Mouse (Mus musculus): ENCODE results near the gene Dach1. TPM values are rescaled to one million over a fixed set of nuclear protein-coding genes. Genes with fewer than 3 reads are reported as not detected.

Dach1 gene
- polyA plus RNA-seq, 1 experiment from 2014 or later: 1.7 TPM

DNA sequence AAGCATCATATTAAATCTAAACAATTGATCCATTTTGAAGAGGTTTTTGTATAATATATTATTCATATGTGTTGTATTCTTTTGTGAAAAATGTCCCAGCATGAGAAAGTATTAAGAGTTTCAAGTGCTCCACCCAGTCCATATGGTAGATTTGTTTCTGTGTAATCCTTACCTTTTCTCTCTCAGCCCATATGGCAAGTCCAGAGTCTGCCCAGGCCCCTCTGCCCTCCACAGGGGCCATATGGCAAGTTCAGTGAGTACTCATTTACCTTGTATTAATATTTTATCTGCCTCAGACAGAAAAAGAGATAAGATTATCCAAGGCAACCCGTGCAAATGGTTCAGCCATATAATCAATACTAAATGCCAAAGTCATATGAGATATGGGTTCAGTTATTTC is 314.2 kb downstream of the Dach1 start:
- Histone ChIP-seq H3K27ac (ENCODE audit: low read length) (no peak overlapping the region), H3K9ac (ENCODE audit: low read depth, low read length) (no peak overlapping the region), H3K4me1 (ENCODE audit: control insufficient read depth, insufficient read depth, low read length) (no peaks in the 10 kb centered on the region), H3K4me2 (ENCODE audit: low read depth, low read length) (no peak overlapping the region), H3K27me3 (replicated peaks; ENCODE audit: control insufficient read depth, insufficient read depth, low read length) (no peaks in the 10 kb centered on the region), H3K4me3 (ENCODE audit: low read length) (no peak overlapping the region), H3K36me3 (ENCODE audit: control insufficient read depth, insufficient read depth, low read length) (no peaks in the 10 kb centered on the region), H3K9me3 (ENCODE audit: control insufficient read depth, low read length) (no peaks in the 10 kb centered on the region)
- 75% methylated on average over 1 of the region's 1 CpGs for WGBS
- ATAC-seq: no peak

DNA sequence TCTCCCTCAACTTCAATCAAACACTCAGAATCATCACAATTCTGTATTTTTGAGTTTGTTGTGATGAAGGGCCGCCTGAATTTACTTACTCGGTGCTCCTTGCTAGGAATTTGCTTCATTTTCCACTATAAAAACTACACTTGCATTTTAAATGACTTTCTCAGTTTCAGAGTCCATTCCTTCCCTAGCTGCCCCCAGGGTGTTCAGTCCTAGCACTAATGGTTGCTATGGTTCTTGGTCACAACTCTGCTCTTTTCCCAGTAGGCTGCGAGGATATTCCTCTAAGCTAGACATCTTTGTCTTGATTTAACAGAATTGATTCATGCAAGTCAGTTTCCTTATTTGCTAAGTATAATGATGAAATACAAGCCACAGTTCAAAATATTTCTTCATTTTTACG is 319.1 kb downstream of the Dach1 start:
- Histone ChIP-seq H3K4me2 (ENCODE audit: low read depth, low read length) (no peak overlapping the region), H3K27me3 (replicated peaks; ENCODE audit: control insufficient read depth, insufficient read depth, low read length) (no peaks in the 10 kb centered on the region), H3K4me1 (ENCODE audit: control insufficient read depth, insufficient read depth, low read length) (no peaks in the 10 kb centered on the region), H3K36me3 (ENCODE audit: control insufficient read depth, insufficient read depth, low read length) (no peaks in the 10 kb centered on the region), H3K9me3 (ENCODE audit: control insufficient read depth, low read length) (no peaks in the 10 kb centered on the region), H3K9ac (ENCODE audit: low read depth, low read length) (no peak overlapping the region), H3K4me3 (ENCODE audit: low read length) (no peak overlapping the region), H3K27ac (ENCODE audit: low read length) (no peak overlapping the region)
- WGBS: 77% methylated on average over 4 of the region's 4 CpGs
- ATAC-seq: no peak

DNA sequence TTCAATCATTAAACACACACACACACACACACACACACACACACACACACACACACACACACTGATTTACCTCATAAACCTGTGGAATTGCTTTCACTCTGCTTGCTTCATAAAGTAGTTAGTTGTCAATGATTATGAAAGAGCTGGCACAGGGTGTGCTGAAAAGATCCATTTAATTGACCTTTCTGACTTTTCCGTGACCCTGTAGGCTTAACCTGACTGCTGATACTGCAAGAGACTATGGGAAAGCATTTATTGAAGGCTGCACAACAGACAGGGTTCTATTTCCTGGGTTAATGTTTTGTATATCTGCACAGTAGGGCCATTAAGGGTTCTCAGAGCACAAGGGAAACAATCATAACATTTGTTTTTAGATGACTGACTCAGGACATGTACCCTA is 321.9 kb downstream of the Dach1 start:
- H3K4me3 ChIP-seq (ENCODE audit: low read length): no peak overlapping the region
- no peaks in the 10 kb centered on the region for H3K9me3 ChIP-seq (ENCODE audit: control insufficient read depth, low read length)
- 53% methylated on average over 1 of the region's 1 CpGs for WGBS
- no peaks in the 10 kb centered on the region for H3K4me1 ChIP-seq (ENCODE audit: control insufficient read depth, insufficient read depth, low read length)
- H3K27ac ChIP-seq (ENCODE audit: low read length): no peak overlapping the region
- ATAC-seq: peak; percentile 62
- H3K9ac ChIP-seq (ENCODE audit: low read depth, low read length): no peak overlapping the region
- H3K36me3 ChIP-seq (ENCODE audit: control insufficient read depth, insufficient read depth, low read length): no peaks in the 10 kb centered on the region
- H3K4me2 ChIP-seq (ENCODE audit: low read depth, low read length): no peak overlapping the region
- no peaks in the 10 kb centered on the region for H3K27me3 ChIP-seq (replicated peaks; ENCODE audit: control insufficient read depth, insufficient read depth, low read length)

DNA sequence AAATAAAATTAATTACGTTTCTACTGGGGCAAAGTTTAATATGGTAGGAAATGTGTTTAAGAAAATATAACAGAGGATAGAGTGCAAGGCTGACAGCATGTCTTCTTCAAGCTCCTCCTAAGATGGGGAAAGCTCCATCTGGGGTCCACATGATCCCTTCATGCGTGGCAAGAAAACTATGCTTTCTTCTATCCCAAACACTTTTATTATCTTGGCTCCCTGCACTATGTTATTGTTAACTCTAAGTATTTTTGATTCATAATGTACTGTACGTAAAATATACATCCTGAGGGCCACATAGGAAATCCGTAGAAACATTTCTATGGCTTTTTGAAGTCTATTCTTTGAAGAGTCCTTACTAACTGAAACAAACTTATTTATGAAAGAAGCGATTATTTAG is 330.3 kb downstream of the Dach1 start:
- no peak overlapping the region for H3K27ac ChIP-seq (ENCODE audit: low read length)
- no peaks in the 10 kb centered on the region for H3K9me3 ChIP-seq (ENCODE audit: control insufficient read depth, low read length)
- WGBS: 67% methylated on average over 5 of the region's 5 CpGs
- H3K4me3 ChIP-seq (ENCODE audit: low read length): no peak overlapping the region
- H3K4me2 ChIP-seq (ENCODE audit: low read depth, low read length): no peak overlapping the region
- no peaks in the 10 kb centered on the region for H3K4me1 ChIP-seq (ENCODE audit: control insufficient read depth, insufficient read depth, low read length)
- no peaks in the 10 kb centered on the region for H3K36me3 ChIP-seq (ENCODE audit: control insufficient read depth, insufficient read depth, low read length)
- H3K27me3 ChIP-seq (replicated peaks; ENCODE audit: control insufficient read depth, insufficient read depth, low read length): no peaks in the 10 kb centered on the region
- no peak overlapping the region for H3K9ac ChIP-seq (ENCODE audit: low read depth, low read length)
- ATAC-seq: no peak

DNA sequence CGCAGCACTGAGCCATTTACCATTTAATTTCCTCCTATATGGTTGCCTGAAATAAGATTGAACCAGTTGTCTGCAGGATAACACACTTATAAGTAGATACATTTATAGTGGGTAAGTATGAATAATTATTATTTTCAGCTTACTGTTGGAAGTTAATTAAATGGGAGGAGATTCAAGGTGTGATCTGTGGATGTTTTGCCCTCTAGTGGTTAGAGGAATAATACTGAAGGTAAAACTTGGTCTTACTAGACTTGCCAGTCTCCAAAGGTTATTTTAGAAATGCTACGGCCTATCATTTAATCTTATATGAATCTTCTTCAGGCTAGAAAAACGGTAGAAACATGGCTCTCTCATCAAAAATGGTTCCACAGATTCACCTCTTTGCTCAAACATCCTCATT is 339.7 kb downstream of the Dach1 start:
- WGBS: 81% methylated on average over 3 of the region's 3 CpGs
- Histone ChIP-seq H3K36me3 (ENCODE audit: control insufficient read depth, insufficient read depth, low read length) (no peaks in the 10 kb centered on the region), H3K9ac (ENCODE audit: low read depth, low read length) (no peak overlapping the region), H3K4me1 (ENCODE audit: control insufficient read depth, insufficient read depth, low read length) (no peaks in the 10 kb centered on the region), H3K27ac (ENCODE audit: low read length) (no peak overlapping the region), H3K9me3 (ENCODE audit: control insufficient read depth, low read length) (no peaks in the 10 kb centered on the region), H3K27me3 (replicated peaks; ENCODE audit: control insufficient read depth, insufficient read depth, low read length) (no peaks in the 10 kb centered on the region), H3K4me3 (ENCODE audit: low read length) (no peak overlapping the region), H3K4me2 (ENCODE audit: low read depth, low read length) (no peak overlapping the region)
- no peak for ATAC-seq

DNA sequence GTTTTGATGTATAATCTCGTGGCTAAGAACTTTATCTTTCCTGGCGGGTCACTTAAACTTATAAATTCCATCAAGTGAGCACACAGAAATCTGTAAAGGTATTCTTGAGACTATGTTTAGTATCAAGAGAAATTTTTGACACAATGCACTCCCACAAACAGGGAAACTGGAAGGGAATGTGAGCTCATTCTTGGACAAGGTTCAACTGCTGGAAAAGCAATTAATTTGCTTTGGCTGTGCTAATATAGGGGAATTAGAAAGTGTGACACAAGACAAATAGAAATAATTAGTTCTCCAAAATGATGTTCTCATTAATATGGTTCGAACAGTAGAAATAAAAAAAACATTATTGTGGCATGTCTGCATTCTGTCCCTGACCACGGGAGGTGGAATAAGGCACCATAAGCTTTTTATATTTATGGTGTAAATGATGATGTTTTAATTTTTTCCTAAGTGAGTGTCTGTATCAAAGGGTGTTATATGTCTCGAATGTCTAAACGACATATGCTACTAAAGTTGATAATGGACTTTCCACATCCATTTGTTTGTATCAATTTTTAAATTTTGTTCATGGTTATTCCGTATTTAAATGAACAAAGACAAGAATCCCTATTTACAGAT is 354.9 kb downstream of the Dach1 start:
- Histone ChIP-seq H3K36me3 (ENCODE audit: control insufficient read depth, insufficient read depth, low read length) (no peaks in the 10 kb centered on the region), H3K9ac (ENCODE audit: low read depth, low read length) (no peak overlapping the region), H3K9me3 (ENCODE audit: control insufficient read depth, low read length) (no peaks in the 10 kb centered on the region), H3K4me2 (ENCODE audit: low read depth, low read length) (no peak overlapping the region), H3K27ac (ENCODE audit: low read length) (no peak overlapping the region), H3K4me1 (ENCODE audit: control insufficient read depth, insufficient read depth, low read length) (no peaks in the 10 kb centered on the region), H3K27me3 (replicated peaks; ENCODE audit: control insufficient read depth, insufficient read depth, low read length) (no peaks in the 10 kb centered on the region), H3K4me3 (ENCODE audit: low read length) (no peak overlapping the region)
- no peak for ATAC-seq
- 68% methylated on average over 7 of the region's 7 CpGs for WGBS

DNA sequence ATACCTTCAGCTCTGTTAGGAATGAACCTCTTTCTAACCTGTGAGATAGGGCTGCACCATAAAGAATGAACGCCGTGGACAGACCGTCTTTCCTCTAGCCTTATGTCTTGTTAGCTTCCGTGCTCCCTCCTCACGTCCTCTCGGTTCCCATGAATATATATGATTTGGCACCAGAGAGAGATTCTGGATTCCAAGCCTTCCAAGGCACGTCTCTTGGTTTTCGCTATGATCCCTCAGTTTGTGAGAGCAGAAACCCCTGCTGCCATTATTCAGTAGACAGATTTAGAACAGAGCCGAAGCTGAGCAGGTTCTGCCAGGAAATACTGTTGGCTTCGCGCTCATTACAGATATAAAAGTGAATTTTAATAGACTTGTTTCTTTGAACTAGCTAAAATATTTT is 356.0 kb downstream of the Dach1 start:
- no peak overlapping the region for H3K9ac ChIP-seq (ENCODE audit: low read depth, low read length)
- H3K27me3 ChIP-seq (replicated peaks; ENCODE audit: control insufficient read depth, insufficient read depth, low read length): no peaks in the 10 kb centered on the region
- H3K9me3 ChIP-seq (ENCODE audit: control insufficient read depth, low read length): no peaks in the 10 kb centered on the region
- no peak overlapping the region for H3K4me3 ChIP-seq (ENCODE audit: low read length)
- no peaks in the 10 kb centered on the region for H3K4me1 ChIP-seq (ENCODE audit: control insufficient read depth, insufficient read depth, low read length)
- H3K4me2 ChIP-seq (ENCODE audit: low read depth, low read length): no peak overlapping the region
- 71% methylated on average over 11 of the region's 11 CpGs for WGBS
- ATAC-seq: no peak
- H3K36me3 ChIP-seq (ENCODE audit: control insufficient read depth, insufficient read depth, low read length): no peaks in the 10 kb centered on the region
- H3K27ac ChIP-seq (ENCODE audit: low read length): no peak overlapping the region

DNA sequence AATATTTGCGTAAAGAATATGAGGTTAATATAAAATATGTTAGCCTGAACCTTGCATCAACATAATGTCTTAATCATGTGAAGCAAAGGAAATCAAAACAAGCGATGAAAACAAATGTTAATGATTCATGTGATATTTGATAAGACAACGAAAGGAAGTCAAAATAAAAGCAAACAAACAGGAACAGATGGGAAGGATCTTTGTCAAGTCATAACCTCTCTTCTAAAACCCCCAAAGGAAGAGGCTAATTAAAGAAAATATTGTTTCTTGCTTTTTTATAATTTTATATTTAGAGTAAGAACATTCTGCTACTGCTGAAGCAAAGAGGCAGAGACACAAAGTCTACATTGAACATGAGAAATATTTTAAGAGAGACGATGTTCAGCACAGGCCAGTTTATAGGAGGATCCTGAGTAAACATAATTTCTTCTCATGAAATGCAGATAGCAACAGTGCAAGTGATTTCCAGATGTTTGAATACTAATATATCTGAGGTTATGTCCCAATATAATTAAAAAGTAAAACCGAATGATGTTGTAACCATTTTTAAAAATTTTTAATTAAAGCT is 374.1 kb downstream of the Dach1 start:
- H3K9me3 ChIP-seq (ENCODE audit: control insufficient read depth, low read length): no peaks in the 10 kb centered on the region
- H3K4me1 ChIP-seq (ENCODE audit: control insufficient read depth, insufficient read depth, low read length): no peaks in the 10 kb centered on the region
- ATAC-seq: no peak
- 74% methylated on average over 5 of the region's 5 CpGs for WGBS
- H3K9ac ChIP-seq (ENCODE audit: low read depth, low read length): no peak overlapping the region
- H3K4me2 ChIP-seq (ENCODE audit: low read depth, low read length): no peak overlapping the region
- H3K27me3 ChIP-seq (replicated peaks; ENCODE audit: control insufficient read depth, insufficient read depth, low read length): no peaks in the 10 kb centered on the region
- no peak overlapping the region for H3K27ac ChIP-seq (ENCODE audit: low read length)
- no peak overlapping the region for H3K4me3 ChIP-seq (ENCODE audit: low read length)
- H3K36me3 ChIP-seq (ENCODE audit: control insufficient read depth, insufficient read depth, low read length): no peaks in the 10 kb centered on the region

DNA sequence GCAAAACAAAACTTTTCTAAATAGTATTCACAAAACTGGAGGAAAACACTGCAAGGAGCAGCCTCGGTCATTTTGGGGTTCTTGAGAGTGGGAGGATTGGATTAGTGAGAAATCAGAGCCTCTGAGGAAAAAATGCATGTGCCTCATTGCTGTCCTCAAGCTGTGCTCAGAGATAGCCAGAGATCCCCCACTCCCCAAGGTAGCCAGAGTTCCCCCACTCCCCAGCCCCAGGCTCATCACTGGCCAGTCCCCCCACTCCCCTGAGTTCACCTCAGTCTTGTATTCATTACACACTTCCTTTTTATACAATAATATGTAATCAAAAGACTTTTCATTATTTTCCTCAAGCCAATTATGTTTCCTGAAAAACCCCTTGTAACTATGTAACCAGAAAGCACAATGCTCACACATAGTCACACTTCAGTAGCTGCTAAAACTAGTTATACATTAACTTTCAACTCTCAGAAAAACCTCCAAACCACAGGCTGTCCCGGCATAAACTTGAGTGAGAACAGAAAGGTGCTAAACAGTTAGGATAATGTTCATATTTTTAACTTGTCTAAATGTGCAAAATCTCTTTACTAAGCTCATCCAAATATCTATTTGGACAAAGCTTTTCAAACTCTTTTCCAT is 395.3 kb downstream of the Dach1 start:
- peak; percentile 50; the same call in 1 of the 2 replicates for ATAC-seq
- Histone ChIP-seq H3K4me1 (ENCODE audit: control insufficient read depth, insufficient read depth, low read length) (no peaks in the 10 kb centered on the region), H3K4me2 (ENCODE audit: low read depth, low read length) (no peak overlapping the region), H3K27ac (ENCODE audit: low read length) (no peak overlapping the region), H3K36me3 (ENCODE audit: control insufficient read depth, insufficient read depth, low read length) (no peaks in the 10 kb centered on the region), H3K9me3 (ENCODE audit: control insufficient read depth, low read length) (peaks cover 3% of the 10 kb centered on the region), H3K4me3 (ENCODE audit: low read length) (no peak overlapping the region), H3K9ac (ENCODE audit: low read depth, low read length) (no peak overlapping the region), H3K27me3 (replicated peaks; ENCODE audit: control insufficient read depth, insufficient read depth, low read length) (no peaks in the 10 kb centered on the region)
- WGBS: 69% methylated on average over 2 of the region's 2 CpGs

Measured in intestine, embryonic 16.5 days (tissue).